Mouse (Mus musculus) embryonic fibroblast, embryonic 13.5 days (primary cell): Measurements from ENCODE around the gene Nmt2.

ENCODE experiments used
- CTCF ChIP-seq: IDR thresholded peaks from 2 replicates; pipeline ENCODE4 v1.5.1; 2011; ENCODE audit warnings: mild to moderate bottlenecking, control low read depth, low read length, moderate library complexity, borderline replicate concordance; ENCODE audit not compliant: insufficient read depth
- POLR2A ChIP-seq: IDR thresholded peaks from 2 replicates; pipeline ENCODE4 v1.6.1; 2011; ENCODE audit warnings: low read depth, mild to moderate bottlenecking, control low read depth, low read length, moderate library complexity

GRCm38 (mm10) chr2:3295826-3296225, 11.8 kb downstream of the Nmt2 start:
- no peak for TF ChIP-seq CTCF
- TF ChIP-seq POLR2A: no peak
